Comparison of ENCODE assay signal across 10 mouse cellular contexts in the genomic region with DNA sequence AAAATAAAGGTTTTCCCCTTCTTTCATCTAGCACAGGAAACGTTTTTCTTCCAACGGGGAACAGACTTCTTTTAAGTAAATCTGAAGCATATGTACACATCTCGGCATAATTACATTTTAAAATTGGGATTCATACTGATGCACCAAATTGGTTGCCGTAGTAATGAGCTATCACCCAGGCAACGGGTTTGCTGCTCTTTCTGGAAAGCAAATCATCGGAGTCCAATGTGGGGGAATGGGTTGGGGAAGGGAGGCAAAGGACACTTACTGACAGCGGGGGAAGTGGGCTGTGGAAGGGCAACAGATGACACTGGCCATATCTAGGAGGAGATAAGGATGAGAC.
DNase-seq lines count a peak whose midpoint lies in the region; ATAC-seq and TF ChIP-seq lines count a peak whose summit lies in the region.
"Had no signal": no experiment of that assay in that cellular context is flagged by ENCODE, and none has a peak within 500 bp of the region (broad histone marks: within the 10 kb centered on the region; RNA-seq: fewer than 3 reads in every experiment).

No protein-coding gene starts in this region.

- H3K4me2 ChIP-seq in forebrain, embryonic 14.5 days (ENCODE audit: low read length) = peak overlapping the region; percentile 40
- H3K4me2 ChIP-seq in midbrain, postnatal 0 days (ENCODE audit: low read depth, low read length, poor library complexity, severe bottlenecking) = peak overlapping the region; percentile 38

- H3K9me3 ChIP-seq in forebrain, embryonic 14.5 days (replicated peaks; ENCODE audit: control insufficient read depth, low read length) = no peaks in the 10 kb centered on the region
- no peaks in the 10 kb centered on the region for H3K9me3 ChIP-seq in midbrain, postnatal 0 days (ENCODE audit: low read length)

- H3K27ac ChIP-seq in forebrain, embryonic 14.5 days (ENCODE audit: low read depth, low read length) = peak overlapping the region; percentile 97
- peak overlapping the region; percentile 96 for H3K27ac ChIP-seq in midbrain, postnatal 0 days (ENCODE audit: low read depth, low read length)
- no peak overlapping the region for H3K27ac ChIP-seq in kidney, adult 2 months (ENCODE audit: insufficient read depth, low read depth, low read length)
- H3K27ac ChIP-seq: kidney, postnatal 0 days had no signal

- no peak for TF ChIP-seq CTCF in midbrain, postnatal 0 days (IDR thresholded peaks at IDR 0.05)
- no peak for TF ChIP-seq CTCF in kidney, adult 2 months (conservative IDR thresholded peaks at IDR 0.05; ENCODE audit: insufficient read depth, insufficient read length, low read depth, low read length)

- ATAC-seq in forebrain, embryonic 14.5 days = peak; percentile 88
- ATAC-seq in midbrain, postnatal 0 days (ENCODE audit: low FRiP score) = peak; percentile 78

- H3K27me3 ChIP-seq in forebrain, embryonic 14.5 days (replicated peaks; ENCODE audit: control insufficient read depth, insufficient read depth, low read length) = peaks cover 12% of the 10 kb centered on the region
- H3K27me3 ChIP-seq in midbrain, postnatal 0 days (ENCODE audit: insufficient read depth, low read length) = no peaks in the 10 kb centered on the region
- H3K27me3 ChIP-seq in kidney, adult 2 months (replicated peaks; ENCODE audit: control insufficient read depth, insufficient read depth, low read length) = no peaks in the 10 kb centered on the region

- 0 out of 2 replicates have a peak overlapping the region, but pooled peaks have one; percentile 11 for H3K4me3 ChIP-seq in forebrain, embryonic 14.5 days (ENCODE audit: low read depth, low read length)
- H3K4me3 ChIP-seq in midbrain, postnatal 0 days (ENCODE audit: low read depth, low read length) = no peak overlapping the region
- no peak overlapping the region for H3K4me3 ChIP-seq in kidney, adult 2 months (ENCODE audit: insufficient read depth, low read depth, low read length)
- H3K4me3 ChIP-seq: erythroblast, embryonic 14.5 days had no signal

- TF ChIP-seq POLR2A in kidney, adult 2 months (IDR thresholded peaks at IDR 0.05; ENCODE audit: low read depth, low read length) = no peak

- peaks cover 16% of the 10 kb centered on the region for H3K4me1 ChIP-seq in forebrain, embryonic 14.5 days (ENCODE audit: control insufficient read depth, insufficient read depth, low read length)
- H3K4me1 ChIP-seq in midbrain, postnatal 0 days (ENCODE audit: insufficient read depth, low read length) = 0 out of 2 replicates have a peak, but pooled peaks cover 5% of the 10 kb centered on the region
- H3K4me1 ChIP-seq in kidney, adult 2 months (ENCODE audit: control insufficient read depth, insufficient read depth, low read length) = no peaks in the 10 kb centered on the region

- peak; percentile 90 for DNase-seq in brain, adult 2 months (ENCODE audit: low read depth, low spot score)
- DNase-seq in forebrain, embryonic 14.5 days (ENCODE audit: low spot score) = peak; percentile 94
- DNase-seq in layer of hippocampus, adult 9-11 months = peak; percentile 81
- DNase-seq in midbrain, postnatal 0 days (ENCODE audit: low spot score) = peak; percentile 79
- no peak for DNase-seq in kidney, adult 2 months
- no peak for DNase-seq in kidney, postnatal 4 days
- no peak for DNase-seq in adrenal gland, adult (ENCODE audit: inconsistent age in 2 of 2, low spot score in 1 of 2)
- no peak for DNase-seq in gastrocnemius, postnatal 4 days (ENCODE audit: low spot score in 2 of 2)

- peak overlapping the region; percentile 33; the same call in 1 of the 2 replicates for H3K9ac ChIP-seq in forebrain, embryonic 14.5 days (ENCODE audit: low read length)
- 0 out of 2 replicates have a peak overlapping the region, but pooled peaks have one; percentile 36 for H3K9ac ChIP-seq in midbrain, postnatal 0 days (replicated peaks; ENCODE audit: low read length, poor library complexity, severe bottlenecking)

- no peaks in the 10 kb centered on the region for H3K36me3 ChIP-seq in forebrain, embryonic 14.5 days (ENCODE audit: control insufficient read depth, insufficient read depth, low read length)
- no peaks in the 10 kb centered on the region for H3K36me3 ChIP-seq in midbrain, postnatal 0 days (ENCODE audit: insufficient read depth, low read length)
- peaks cover 1% of the 10 kb centered on the region; the same call in 1 of the 2 replicates for H3K36me3 ChIP-seq in kidney, adult 2 months (ENCODE audit: control insufficient read depth, insufficient read depth, low read length)

- WGBS in forebrain, embryonic 14.5 days = 3% methylated on average over 7 of the region's 7 CpGs
- 5% methylated on average over 7 of the region's 7 CpGs for WGBS in midbrain, postnatal 0 days
- 67% methylated on average over 7 of the region's 7 CpGs for WGBS in kidney, adult 2 months

Comparison
In these comparisons a context has a peak if more than half of its experiments do, and no peak if none do; other contexts are left out.
1. DNase-seq: peak in brain, adult 2 months (single experiment), forebrain, embryonic 14.5 days (single experiment), layer of hippocampus, adult 9-11 months (single experiment) and midbrain, postnatal 0 days (single experiment); none in kidney, adult 2 months (single experiment), kidney, postnatal 4 days (0 of 2), adrenal gland, adult (0 of 2) and gastrocnemius, postnatal 4 days (0 of 2).